Mouse (Mus musculus) heart, embryonic 11.5 days (tissue): ENCODE results near the gene Mbtps1. TPM values are rescaled to one million over a fixed set of nuclear protein-coding genes. Genes with fewer than 3 reads are reported as not detected.

ENCODE experiments used
- ATAC-seq: fragments of 200-750 bp; cut with Nextera tagmentation; replicated peaks from 2 replicates; pipeline ENCODE4 v1.8.0; 2017; ENCODE audit warnings: moderate library complexity; ENCODE audit not compliant: insufficient number of reproducible peaks, low FRiP score, low TSS enrichment
- H3K27ac ChIP-seq: fragments of 300-500 bp; sonication (generic); 2 replicates; pipeline ENCODE4 v1.5.1; 2014; ENCODE audit warnings: mild to moderate bottlenecking, low read depth, low read length
- H3K27me3 ChIP-seq: fragments of 300-500 bp; sonication (generic); 2 replicates; pipeline ENCODE4 v1.6.1; 2014; ENCODE audit warnings: mild to moderate bottlenecking, low read length, mixed read lengths; ENCODE audit not compliant: control insufficient read depth, insufficient read depth
- H3K36me3 ChIP-seq: fragments of 300-500 bp; sonication (generic); 2 replicates; pipeline ENCODE4 v1.6.1; 2014; ENCODE audit warnings: mild to moderate bottlenecking, low read length, moderate library complexity, mixed read lengths; ENCODE audit not compliant: control insufficient read depth, insufficient read depth
- H3K4me1 ChIP-seq: fragments of 300-500 bp; sonication (generic); 2 replicates; pipeline ENCODE4 v1.6.1; 2014; ENCODE audit warnings: low read length; ENCODE audit not compliant: control insufficient read depth, insufficient read depth
- H3K4me2 ChIP-seq: fragments of 300-500 bp; sonication (generic); 2 replicates; pipeline ENCODE4 v1.6.1; 2014; ENCODE audit warnings: mild to moderate bottlenecking, moderate library complexity
- H3K4me3 ChIP-seq: fragments of 300-500 bp; sonication (generic); 2 replicates; pipeline ENCODE4 v1.5.1; 2014; ENCODE audit warnings: low read depth, low read length
- H3K9ac ChIP-seq: fragments of 300-500 bp; sonication (generic); 2 replicates; pipeline ENCODE4 v1.6.1; 2014; ENCODE audit warnings: mild to moderate bottlenecking, low read depth, low read length, moderate library complexity
- H3K9me3 ChIP-seq: fragments of 300-500 bp; sonication (generic); replicated peaks from 2 replicates; pipeline ENCODE4 v1.6.1; 2016; ENCODE audit warnings: low read length; ENCODE audit not compliant: control insufficient read depth
- WGBS: fragments of 180-500 bp; shearing (Covaris S2); extraction: QIAGEN DNeasy Blood & Tissue Kit; methylation state at CpG from one replicate; pipeline ENCODE4 v1.1.7; 2014; ENCODE audit not compliant: insufficient replicate concordance; 5-methylcytosine and 5-hydroxymethylcytosine counted together
- polyA plus RNA-seq: library from polyadenylated mRNA; unstranded; fragments of >200 nt; fragmentation: Nextera tagmentation; extraction: Ambion mirVana; gene quantifications from 2 replicates; pipeline ENCODE4 v1.2.1, GENCODE M21; 2014

Mbtps1 gene
- polyA plus RNA-seq, 1 experiment from 2014 or later: 63.6 TPM

DNA sequence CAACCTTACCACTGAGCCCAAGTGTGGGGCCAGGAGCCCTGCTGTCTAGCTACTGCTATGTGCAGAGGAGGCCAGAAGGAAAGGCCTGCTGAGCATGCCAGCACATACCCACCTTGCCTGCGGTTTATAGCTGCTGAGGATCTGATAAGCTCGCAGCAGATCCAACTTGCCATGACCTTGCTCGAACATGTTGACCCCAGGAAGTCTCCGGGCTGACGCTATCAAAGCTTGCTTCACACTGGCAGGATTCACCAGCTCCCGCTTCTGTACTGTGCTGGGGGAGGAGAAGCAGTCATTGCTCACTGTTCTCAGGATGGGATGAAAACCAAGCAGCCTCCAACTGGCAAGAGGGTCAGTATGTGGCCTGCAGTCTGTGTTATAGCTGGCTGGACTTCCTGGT, 27.6 kb downstream of the Mbtps1 start:
- Histone ChIP-seq H3K4me3 (no peak overlapping the region), H3K36me3 (peaks cover 38% of the 10 kb centered on the region), H3K9me3 (no peaks in the 10 kb centered on the region), H3K4me2 (no peak overlapping the region), H3K27ac (no peak overlapping the region), H3K9ac (no peak overlapping the region), H3K27me3 (no peaks in the 10 kb centered on the region), H3K4me1 (peaks cover 8% of the 10 kb centered on the region; the same call in 1 of the 2 replicates)
- no peak for ATAC-seq
- 67% methylated on average over 6 of the region's 6 CpGs for WGBS

DNA sequence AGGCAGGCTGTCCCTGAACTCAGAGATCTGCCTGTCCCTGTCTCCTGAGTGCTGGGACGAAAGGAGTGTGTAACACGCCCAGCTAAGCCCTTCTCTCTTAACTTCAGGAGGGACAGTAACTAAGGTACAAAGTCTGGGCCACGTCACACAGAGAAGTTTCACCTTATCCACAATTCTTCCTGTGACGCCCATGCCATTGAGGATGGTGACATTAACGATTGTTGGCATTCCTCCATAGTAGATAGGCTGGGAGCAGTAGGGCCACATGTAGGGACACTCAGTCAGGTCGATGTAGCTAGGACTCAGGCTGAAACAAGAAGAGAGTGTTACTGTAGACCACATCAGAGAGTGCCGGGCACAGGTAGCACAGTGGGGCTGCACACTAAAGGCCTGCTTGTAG, 29.8 kb downstream of the Mbtps1 start:
- Histone ChIP-seq H3K9ac (no peak overlapping the region), H3K4me3 (no peak overlapping the region), H3K27me3 (no peaks in the 10 kb centered on the region), H3K27ac (no peak overlapping the region), H3K36me3 (peaks cover 41% of the 10 kb centered on the region), H3K4me1 (peaks cover 8% of the 10 kb centered on the region; the same call in 1 of the 2 replicates), H3K9me3 (no peaks in the 10 kb centered on the region), H3K4me2 (no peak overlapping the region)
- no peak for ATAC-seq
- 88% methylated on average over 7 of the region's 7 CpGs for WGBS

DNA sequence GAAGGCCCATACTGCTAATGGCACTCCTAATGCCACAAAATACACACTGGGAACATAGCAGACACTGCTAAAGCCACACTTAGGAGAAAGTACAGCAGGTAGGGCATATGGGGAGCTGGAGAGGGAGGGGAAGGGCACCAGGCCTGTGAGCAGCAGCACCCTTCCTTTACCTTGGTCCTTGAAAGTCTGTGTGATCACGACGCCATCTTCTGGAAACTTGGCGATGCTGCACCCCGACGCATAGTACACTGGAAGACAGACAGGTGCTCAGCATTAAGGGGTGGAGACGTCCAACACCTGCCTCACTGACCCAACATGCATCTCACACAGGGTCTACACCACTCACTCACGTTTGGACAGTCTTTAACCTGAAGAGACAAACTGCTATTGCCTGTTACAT, 38.4 kb downstream of the Mbtps1 start:
- Histone ChIP-seq H3K9me3 (no peaks in the 10 kb centered on the region), H3K4me3 (no peak overlapping the region), H3K27me3 (no peaks in the 10 kb centered on the region), H3K4me1 (0 out of 2 replicates have a peak, but pooled peaks cover 5% of the 10 kb centered on the region), H3K9ac (no peak overlapping the region), H3K4me2 (no peak overlapping the region), H3K27ac (no peak overlapping the region), H3K36me3 (peaks cover 53% of the 10 kb centered on the region)
- ATAC-seq: no peak
- WGBS: 72% methylated on average over 7 of the region's 7 CpGs

DNA sequence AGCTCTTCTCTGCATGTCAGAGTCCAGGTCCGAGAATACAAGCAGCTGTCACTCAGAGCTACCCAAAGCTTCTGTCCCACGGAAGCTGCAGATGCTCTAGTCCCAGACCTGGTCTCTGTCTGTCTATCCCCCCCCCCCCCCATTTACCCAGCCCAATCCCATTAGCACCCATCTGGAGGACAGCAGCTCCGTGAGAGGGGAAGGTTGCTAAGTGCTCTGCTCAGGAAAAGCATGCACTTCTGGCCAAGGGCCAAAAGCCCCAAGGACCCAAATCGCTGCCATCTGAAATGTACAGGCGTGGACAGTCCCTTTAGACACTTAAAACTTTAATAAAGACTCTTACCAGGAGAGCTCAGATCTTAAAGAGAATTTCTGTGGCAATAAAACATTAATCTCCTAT, 41.9 kb downstream of the Mbtps1 start:
- H3K4me3 ChIP-seq: no peak overlapping the region
- WGBS: 58% methylated on average over 5 of the region's 5 CpGs
- H3K4me1 ChIP-seq: 0 out of 2 replicates have a peak, but pooled peaks cover 5% of the 10 kb centered on the region
- H3K27ac ChIP-seq: no peak overlapping the region
- no peak for ATAC-seq
- H3K4me2 ChIP-seq: no peak overlapping the region
- H3K9me3 ChIP-seq: no peaks in the 10 kb centered on the region
- no peak overlapping the region for H3K9ac ChIP-seq
- H3K27me3 ChIP-seq: no peaks in the 10 kb centered on the region
- peaks cover 52% of the 10 kb centered on the region for H3K36me3 ChIP-seq

DNA sequence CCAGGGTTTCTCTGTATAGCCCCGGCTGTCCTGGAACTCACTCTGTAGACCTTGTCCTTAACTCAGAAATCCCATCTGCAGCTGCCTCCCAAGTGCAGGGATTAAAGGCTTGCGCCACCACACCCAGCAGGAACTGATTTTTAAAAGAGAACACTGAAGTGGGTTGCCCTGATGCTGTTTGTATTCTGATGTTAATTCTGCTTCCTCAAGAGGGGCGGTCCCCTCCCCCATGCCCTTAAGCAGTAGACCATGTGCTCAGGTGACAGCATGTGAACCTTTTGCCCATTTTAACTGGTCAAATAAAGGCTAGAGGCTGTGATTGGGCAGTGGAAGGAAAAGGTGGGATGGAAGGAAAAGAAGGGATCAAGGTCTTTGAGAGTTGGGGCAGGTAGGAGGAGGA, 42.8 kb downstream of the Mbtps1 start:
- Histone ChIP-seq H3K4me1 (0 out of 2 replicates have a peak, but pooled peaks cover 5% of the 10 kb centered on the region), H3K9me3 (no peaks in the 10 kb centered on the region), H3K4me2 (no peak overlapping the region), H3K4me3 (no peak overlapping the region), H3K27ac (no peak overlapping the region), H3K36me3 (peaks cover 49% of the 10 kb centered on the region), H3K27me3 (no peaks in the 10 kb centered on the region), H3K9ac (no peak overlapping the region)
- ATAC-seq: 0 out of 2 replicates have a peak, but pooled peaks have one; percentile 18
- 72% methylated on average over 3 of the region's 3 CpGs for WGBS

DNA sequence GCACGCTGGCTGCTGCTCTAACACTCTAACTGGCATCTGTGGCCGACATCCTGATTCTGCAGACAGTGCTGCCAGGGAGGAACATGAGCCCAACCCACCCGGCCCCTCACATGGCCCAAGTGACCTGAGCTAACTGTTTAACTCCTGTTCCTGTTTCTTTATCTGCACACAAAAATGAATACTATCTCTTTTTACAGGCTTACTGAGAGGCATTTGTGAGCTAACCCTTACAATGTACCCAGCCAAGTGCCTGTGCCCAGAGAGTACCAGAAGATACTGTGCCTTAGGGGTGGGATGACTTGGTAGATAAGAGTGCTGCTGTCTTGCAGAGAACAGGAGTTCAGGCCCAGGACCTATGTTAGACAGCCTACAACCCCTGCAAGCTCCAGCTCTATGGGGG, 43.6 kb downstream of the Mbtps1 start:
- Histone ChIP-seq H3K4me2 (no peak overlapping the region), H3K4me3 (no peak overlapping the region), H3K27ac (no peak overlapping the region), H3K36me3 (peaks cover 46% of the 10 kb centered on the region), H3K9ac (no peak overlapping the region), H3K9me3 (no peaks in the 10 kb centered on the region), H3K4me1 (0 out of 2 replicates have a peak, but pooled peaks cover 8% of the 10 kb centered on the region), H3K27me3 (no peaks in the 10 kb centered on the region)
- no peak for ATAC-seq
- 79% methylated on average over 3 of the region's 3 CpGs for WGBS

DNA sequence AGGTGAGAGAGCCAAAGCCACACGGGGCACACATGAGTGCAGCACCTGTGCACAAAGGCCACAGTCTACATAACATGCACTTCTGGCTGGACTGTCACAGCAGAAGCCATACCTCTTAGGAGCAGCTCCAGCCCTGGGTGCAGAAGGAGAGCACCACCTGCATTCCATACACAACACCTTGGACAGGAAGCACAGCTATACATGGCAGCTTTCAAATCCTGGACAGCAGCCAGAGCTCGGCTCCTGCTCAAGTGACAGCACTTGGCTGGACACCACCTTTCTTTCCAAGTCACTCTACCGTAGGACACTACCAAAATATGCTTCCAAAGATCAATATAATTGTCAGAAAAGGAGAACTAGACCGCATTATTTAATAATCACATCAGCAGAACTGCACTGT, 45.1 kb downstream of the Mbtps1 start:
- no peak overlapping the region for H3K9ac ChIP-seq
- no peaks in the 10 kb centered on the region for H3K9me3 ChIP-seq
- WGBS: 82% methylated on average over 4 of the region's 4 CpGs
- no peak overlapping the region for H3K4me3 ChIP-seq
- H3K4me1 ChIP-seq: 0 out of 2 replicates have a peak, but pooled peaks cover 3% of the 10 kb centered on the region
- H3K36me3 ChIP-seq: peaks cover 52% of the 10 kb centered on the region
- no peak overlapping the region for H3K4me2 ChIP-seq
- no peaks in the 10 kb centered on the region for H3K27me3 ChIP-seq
- ATAC-seq: no peak
- no peak overlapping the region for H3K27ac ChIP-seq

DNA sequence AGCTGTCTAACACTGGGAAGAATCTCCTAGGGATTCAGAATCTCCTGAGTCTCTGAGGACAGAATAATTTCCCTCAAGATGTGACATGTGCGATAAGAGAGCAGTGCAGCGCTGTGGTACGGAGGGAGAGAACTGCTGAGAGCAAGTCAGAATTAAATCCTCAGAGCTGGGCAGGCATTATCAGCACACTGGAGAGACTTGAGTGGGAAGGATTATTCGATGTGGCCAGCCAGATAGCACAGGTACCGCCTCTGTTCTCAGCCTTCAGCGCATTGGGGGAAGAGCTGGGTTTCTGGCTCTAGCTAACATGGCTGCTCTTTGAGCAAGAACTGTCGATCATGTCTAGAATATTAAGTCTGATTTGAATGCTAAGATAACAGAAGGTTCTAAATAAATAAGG, 46.8 kb downstream of the Mbtps1 start:
- peaks cover 42% of the 10 kb centered on the region for H3K36me3 ChIP-seq
- 77% methylated on average over 7 of the region's 7 CpGs for WGBS
- ATAC-seq: no peak

GRCm38 (mm10) chr8:119510471-119510870, 48.1 kb downstream of the Mbtps1 start:
- H3K4me3 ChIP-seq: no peak overlapping the region
- no peak overlapping the region for H3K4me2 ChIP-seq
- peaks cover 39% of the 10 kb centered on the region for H3K36me3 ChIP-seq
- ATAC-seq: no peak
- 89% methylated on average over 9 of the region's 9 CpGs for WGBS
- peaks cover 6% of the 10 kb centered on the region; the same call in 1 of the 2 replicates for H3K4me1 ChIP-seq
- H3K9ac ChIP-seq: no peak overlapping the region
- H3K27me3 ChIP-seq: no peaks in the 10 kb centered on the region
- H3K9me3 ChIP-seq: no peaks in the 10 kb centered on the region
- H3K27ac ChIP-seq: no peak overlapping the region

More for the DNA sequence above, 46.8 kb downstream of the Mbtps1 start:
- no peak overlapping the region for H3K4me3 ChIP-seq
- H3K27me3 ChIP-seq: no peaks in the 10 kb centered on the region
- H3K9me3 ChIP-seq: no peaks in the 10 kb centered on the region
- H3K4me2 ChIP-seq: no peak overlapping the region
- no peak overlapping the region for H3K27ac ChIP-seq
- 0 out of 2 replicates have a peak, but pooled peaks cover 3% of the 10 kb centered on the region for H3K4me1 ChIP-seq
- no peak overlapping the region for H3K9ac ChIP-seq
